Mouse (Mus musculus): ENCODE results near the gene P2rx1. TPM values are rescaled to one million over a fixed set of nuclear protein-coding genes. Genes with fewer than 3 reads are reported as not detected.

P2rx1 gene
- total RNA-seq, 2 experiments from 2014 or later: 0.20 to 0.40 TPM

- peak within 1 kb of the TSS; percentile 28 for H3K4me3 ChIP-seq
- H3K27ac ChIP-seq: no peak within 1 kb of the TSS
- DNase-seq (ENCODE audit: extremely low spot score in 1 of 2, low spot score in 2 of 2): no peak
- no peak for TF ChIP-seq CTCF (IDR thresholded peaks at IDR 0.05)
- intact Hi-C loops (cut with DNase I): no loop called here
Measured at GRCm38 (mm10) chr11:72961072-72961980, 37.6 kb upstream of the P2rx1 start, which contains the start of gene Atp2a3. Atp2a3 (plus strand) TSS chr11:72961169.

DNA sequence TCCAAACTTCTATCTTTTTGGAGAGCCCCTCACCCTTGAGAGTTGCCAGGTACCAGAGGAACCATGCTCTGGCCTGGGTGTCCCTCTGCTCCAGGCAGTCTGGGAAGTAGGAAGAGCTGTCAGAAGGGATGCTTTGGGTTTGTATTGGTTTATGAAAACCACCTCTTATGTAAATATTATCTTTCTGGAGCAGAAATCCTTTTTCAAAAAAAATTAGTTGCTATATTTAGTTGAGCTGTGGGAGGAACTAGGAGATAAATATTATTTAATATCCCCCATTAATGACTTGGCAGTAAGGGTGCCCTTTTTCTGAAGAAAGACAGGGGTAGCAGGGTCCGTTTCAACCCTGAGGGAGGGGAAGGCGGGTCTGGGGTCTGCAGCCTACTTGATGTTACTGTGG, 36.5 kb upstream of the P2rx1 start:
- intact Hi-C loops (cut with DNase I): no loop called here
- H3K4me3 ChIP-seq: no peak overlapping the region
- no peak for DNase-seq (ENCODE audit: extremely low spot score in 1 of 2, low spot score in 2 of 2)
- no peak overlapping the region for H3K27ac ChIP-seq
- TF ChIP-seq CTCF (IDR thresholded peaks at IDR 0.05): no peak

DNA sequence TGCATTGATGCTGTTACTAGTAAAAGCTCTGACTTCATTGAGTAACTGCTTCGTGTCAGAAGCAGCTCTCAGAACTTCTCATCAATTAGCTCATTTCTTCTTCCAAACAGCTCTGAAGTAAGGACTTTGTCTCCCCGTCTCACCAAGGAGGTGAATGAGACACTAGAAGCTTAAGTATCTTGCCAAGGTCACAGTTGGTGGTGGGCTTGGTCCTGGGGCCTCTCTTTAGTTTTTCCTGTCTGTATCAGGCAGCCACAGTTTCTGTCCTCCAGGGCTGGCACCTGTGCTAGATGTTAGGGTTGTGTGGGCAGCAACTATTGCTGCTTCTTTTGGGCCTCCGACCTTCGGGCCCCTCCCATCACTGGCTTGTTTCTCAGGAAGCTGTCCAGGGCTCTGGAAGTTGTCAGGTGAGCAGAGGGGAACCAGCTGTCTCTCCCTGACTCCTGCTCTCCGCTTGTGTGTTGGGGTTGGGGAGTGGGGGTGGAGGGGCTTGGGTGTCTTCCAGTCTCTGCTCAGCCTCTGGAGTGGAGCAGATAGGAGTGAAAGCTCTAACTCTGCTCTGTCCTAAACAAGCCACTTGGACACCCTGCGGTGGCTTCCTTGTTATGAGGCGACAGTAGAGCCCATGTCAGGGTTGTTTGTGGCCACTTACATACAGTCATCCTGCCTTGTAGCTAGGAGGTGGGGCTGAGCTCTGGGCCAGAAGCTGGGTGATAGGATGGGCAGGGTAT, 35.7 kb upstream of the P2rx1 start:
- intact Hi-C loops (cut with DNase I): no loop called here
- TF ChIP-seq CTCF (IDR thresholded peaks at IDR 0.05): no peak
- DNase-seq (ENCODE audit: extremely low spot score in 1 of 2, low spot score in 2 of 2): no peak
- Histone ChIP-seq H3K27ac (no peak overlapping the region), H3K4me3 (no peak overlapping the region)

GRCm38 (mm10) chr11:72963789-72964294, 35.1 kb upstream of the P2rx1 start:
- Histone ChIP-seq H3K27ac (no peak overlapping the region), H3K4me3 (no peak overlapping the region)
- no peak for TF ChIP-seq CTCF (IDR thresholded peaks at IDR 0.05)
- DNase-seq (ENCODE audit: extremely low spot score in 1 of 2, low spot score in 2 of 2): no peak
- intact Hi-C loops (cut with DNase I): no loop called here

DNA sequence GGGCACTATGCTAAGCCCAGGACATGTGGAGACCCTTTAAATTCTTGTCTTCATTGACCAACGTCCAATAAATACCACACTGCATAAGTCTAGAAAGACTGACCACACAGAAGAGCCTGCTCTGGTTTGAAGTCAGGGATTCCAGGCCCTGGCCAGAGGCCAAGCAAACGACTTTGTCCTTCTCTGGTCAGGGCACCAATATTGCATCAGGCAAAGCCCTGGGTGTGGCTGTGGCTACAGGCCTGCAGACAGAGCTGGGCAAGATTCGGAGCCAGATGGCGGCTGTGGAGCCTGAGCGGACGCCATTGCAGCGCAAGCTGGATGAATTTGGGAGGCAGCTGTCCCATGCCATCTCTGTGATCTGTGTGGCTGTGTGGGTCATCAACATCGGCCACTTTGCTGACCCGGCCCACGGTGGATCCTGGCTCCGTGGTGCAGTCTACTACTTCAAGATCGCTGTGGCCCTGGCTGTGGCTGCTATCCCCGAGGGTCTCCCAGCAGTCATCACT, 23.9 kb upstream of the P2rx1 start:
- no peak for DNase-seq (ENCODE audit: extremely low spot score in 1 of 2, low spot score in 2 of 2)
- intact Hi-C loops (cut with DNase I): no loop called here
- H3K4me3 ChIP-seq: no peak overlapping the region
- no peak overlapping the region for H3K27ac ChIP-seq
- no peak for TF ChIP-seq CTCF (IDR thresholded peaks at IDR 0.05)

DNA sequence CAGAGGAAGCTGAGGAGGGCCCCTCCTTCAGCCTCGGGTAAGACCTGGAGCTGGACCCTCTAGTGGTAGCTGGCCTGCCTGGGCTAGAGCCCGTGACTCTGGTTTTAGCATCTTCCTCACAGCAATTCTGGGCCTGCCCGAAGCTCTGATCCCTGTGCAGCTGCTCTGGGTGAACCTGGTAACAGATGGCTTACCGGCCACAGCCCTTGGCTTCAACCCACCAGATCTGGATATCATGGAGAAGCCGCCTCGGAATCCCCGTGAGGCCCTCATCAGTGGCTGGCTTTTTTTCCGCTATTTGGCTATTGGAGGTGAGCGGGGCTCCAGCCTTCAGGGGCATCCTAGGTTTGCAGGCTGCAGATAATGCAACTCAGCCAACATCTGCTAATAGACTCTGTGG, 16.4 kb upstream of the P2rx1 start:
- intact Hi-C loops (cut with DNase I): no loop called here
- Histone ChIP-seq H3K4me3 (no peak overlapping the region), H3K27ac (no peak overlapping the region)
- DNase-seq (ENCODE audit: extremely low spot score in 1 of 2, low spot score in 2 of 2): no peak
- TF ChIP-seq CTCF (IDR thresholded peaks at IDR 0.05): no peak

DNA sequence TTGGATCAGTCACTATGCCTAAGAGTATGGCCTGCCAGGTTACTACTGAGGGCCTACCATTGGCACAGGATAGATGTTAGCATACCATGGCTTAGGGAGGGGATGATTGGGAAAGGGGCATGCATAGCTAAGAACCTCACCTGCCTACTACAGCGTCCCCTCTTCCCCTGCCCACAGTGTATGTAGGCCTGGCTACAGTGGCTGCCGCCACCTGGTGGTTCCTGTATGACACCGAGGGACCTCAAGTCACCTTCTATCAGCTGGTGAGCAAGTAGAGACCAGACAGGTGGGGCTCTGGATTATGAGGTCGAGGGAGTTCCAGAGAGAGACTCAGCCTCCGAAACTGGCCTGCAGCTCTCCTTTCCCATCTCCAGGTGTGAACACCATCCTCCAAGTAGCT, 15.6 kb upstream of the P2rx1 start:
- peak; percentile 32 for TF ChIP-seq CTCF (IDR thresholded peaks at IDR 0.05)
- DNase-seq (ENCODE audit: extremely low spot score in 1 of 2, low spot score in 2 of 2): no peak
- Histone ChIP-seq H3K4me3 (no peak overlapping the region), H3K27ac (no peak overlapping the region)
- intact Hi-C loops (cut with DNase I): no loop called here

GRCm38 (mm10) chr11:72986745-72987144, 12.2 kb upstream of the P2rx1 start:
- Histone ChIP-seq H3K27ac (no peak overlapping the region), H3K4me3 (no peak overlapping the region)
- intact Hi-C loops (cut with DNase I): no loop called here
- DNase-seq (ENCODE audit: extremely low spot score in 1 of 2, low spot score in 2 of 2): no peak
- TF ChIP-seq CTCF (IDR thresholded peaks at IDR 0.05): no peak

DNA sequence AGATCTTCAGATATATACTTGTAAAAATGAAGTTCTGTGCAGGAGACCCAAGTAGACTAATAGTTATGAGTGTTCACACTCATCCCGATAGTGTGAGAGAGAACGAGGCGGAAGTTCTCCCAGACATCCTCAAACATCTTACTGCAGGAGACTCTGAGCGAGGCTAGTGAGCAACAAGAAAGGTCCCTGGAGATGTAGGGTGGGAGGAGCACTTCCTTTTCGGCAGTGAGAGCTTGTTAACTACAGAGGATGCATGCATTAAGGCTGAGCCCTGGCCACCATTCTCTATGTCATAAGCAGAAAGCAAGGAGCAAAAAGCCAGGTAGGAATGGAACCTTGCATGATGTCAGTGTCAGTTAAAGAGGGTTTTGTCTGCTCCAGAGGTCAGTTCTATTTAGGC, 11.7 kb upstream of the P2rx1 start:
- H3K4me3 ChIP-seq: no peak overlapping the region
- no peak overlapping the region for H3K27ac ChIP-seq
- TF ChIP-seq CTCF (IDR thresholded peaks at IDR 0.05): no peak
- intact Hi-C loops (cut with DNase I): no loop called here
- no peak for DNase-seq (ENCODE audit: extremely low spot score in 1 of 2, low spot score in 2 of 2)

- H3K27ac ChIP-seq: no peak overlapping the region
- intact Hi-C loops (cut with DNase I): no loop called here
- no peak for DNase-seq (ENCODE audit: extremely low spot score in 1 of 2, low spot score in 2 of 2)
- no peak overlapping the region for H3K4me3 ChIP-seq
- TF ChIP-seq CTCF (IDR thresholded peaks at IDR 0.05): no peak
Measured at GRCm38 (mm10) chr11:72987807-72988206, 11.1 kb upstream of the P2rx1 start.

DNA sequence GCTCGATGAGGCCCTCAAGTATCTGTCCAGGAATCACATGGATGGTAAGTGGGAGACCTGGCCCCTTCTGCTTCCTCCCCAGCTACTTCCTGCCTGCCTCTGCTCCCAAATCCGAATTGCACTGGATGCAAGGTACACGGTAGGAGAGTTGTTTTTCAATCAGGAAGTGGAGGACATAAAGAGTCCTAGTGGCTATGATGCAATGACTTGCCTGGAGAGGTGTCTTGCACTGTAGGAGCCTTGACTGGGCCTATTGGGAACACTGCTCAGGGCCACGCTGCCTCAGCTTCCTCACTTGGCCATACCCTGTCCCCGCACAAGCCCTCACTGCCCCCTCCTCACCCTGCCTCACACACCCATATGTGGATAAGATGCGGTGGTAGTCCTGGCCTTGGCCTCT, 9.9 kb upstream of the P2rx1 start:
- Histone ChIP-seq H3K4me3 (no peak overlapping the region), H3K27ac (no peak overlapping the region)
- no peak for DNase-seq (ENCODE audit: extremely low spot score in 1 of 2, low spot score in 2 of 2)
- intact Hi-C loops (cut with DNase I): no loop called here
- no peak for TF ChIP-seq CTCF (IDR thresholded peaks at IDR 0.05)

- no peak for DNase-seq (ENCODE audit: extremely low spot score in 1 of 2, low spot score in 2 of 2)
- intact Hi-C loops (cut with DNase I): no loop called here
- TF ChIP-seq CTCF (IDR thresholded peaks at IDR 0.05): no peak
- H3K4me3 ChIP-seq: no peak overlapping the region
- H3K27ac ChIP-seq: no peak overlapping the region
Measured at GRCm38 (mm10) chr11:72990688-72991087, 8.2 kb upstream of the P2rx1 start.
